Mouse (Mus musculus) urinary bladder, postnatal 0 days (tissue): ENCODE measurements around the gene Azin2. TPM values are rescaled to one million over a fixed set of nuclear protein-coding genes. Genes with fewer than 3 reads are reported as not detected.

Source experiments
- polyA plus RNA-seq: library from polyadenylated mRNA; unstranded; fragments of >200 nt; fragmentation: Nextera tagmentation; extraction: Ambion mirVana; gene quantifications from 2 replicates; pipeline ENCODE4 v1.2.1, GENCODE M21; 2015

Azin2 gene
- polyA plus RNA-seq, result 11.5 and 13.5 TPM in 2 replicates

GRCm38 (mm10) chr4:128962029-128962925, at the start of gene Azin2:
Gene Azin2 (minus strand): TSS chr4:128962442.

DNA sequence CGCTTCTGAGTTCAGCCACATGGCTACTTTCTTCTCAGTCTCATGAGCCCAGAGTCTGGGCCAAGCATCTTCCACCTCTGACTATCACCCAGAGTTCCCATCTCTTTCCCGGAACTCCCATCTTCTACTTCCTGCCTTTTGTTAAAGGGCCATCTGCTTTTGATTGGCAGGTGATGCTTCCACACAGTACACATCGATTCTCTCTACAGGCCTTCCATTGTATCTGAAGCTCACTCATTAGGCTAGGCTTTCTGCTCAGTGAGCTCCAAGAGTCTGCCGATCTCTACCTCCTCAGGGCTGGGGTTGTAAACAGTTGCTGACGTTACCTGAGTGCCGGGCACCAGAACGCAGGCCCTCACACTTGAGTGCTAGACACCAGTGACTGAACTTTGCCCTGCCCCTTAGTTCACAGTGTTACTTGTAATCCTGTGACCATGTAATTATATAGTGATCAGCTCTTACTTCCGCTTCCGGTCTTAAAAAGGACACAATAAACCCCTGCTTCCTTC, 29.3 kb upstream of the Azin2 start, which contains the start of gene Ak2:
TSS of gene Ak2 (plus strand) at position 459 of the 509 bp plus-strand sequence.

GRCm38 (mm10) chr4:128883379-128883781, 78.9 kb downstream of the Azin2 start, which contains the start of gene Trim62:
Gene Trim62 (plus strand): TSS chr4:128883580.

Other genes starting within 250 kb of the Azin2 start
- 0.06 TPM in 1 of 2 replicates, not detected in the other for gene A3galt2, start 207.1 kb downstream of the Azin2 start, polyA plus RNA-seq
- 11.7 and 14.2 TPM in 2 replicates for gene Zfp362, start 156.4 kb downstream of the Azin2 start, polyA plus RNA-seq
- gene Trim62, start 78.9 kb downstream of the Azin2 start, polyA plus RNA-seq, result 6.2 and 6.8 TPM in 2 replicates
- 94.7 and 100 TPM in 2 replicates for gene Ak2, start 29.5 kb upstream of the Azin2 start, polyA plus RNA-seq
- 5.7 TPM in 2 replicates for gene Rnf19b, start 95.8 kb upstream of the Azin2 start, polyA plus RNA-seq
- 14.8 and 17.5 TPM in 2 replicates for gene Tmem54, start 143.1 kb upstream of the Azin2 start, polyA plus RNA-seq
- gene Hpca, start 159.6 kb upstream of the Azin2 start, polyA plus RNA-seq, result 0.19 TPM in 1 of 2 replicates, not detected in the other
- 1.7 and 2.2 TPM in 2 replicates for gene Fndc5, start 174.6 kb upstream of the Azin2 start, polyA plus RNA-seq
- 5.7 and 6.7 TPM in 2 replicates for gene S100pbp, start 227.3 kb upstream of the Azin2 start, polyA plus RNA-seq
- gene Yars, start 227.3 kb upstream of the Azin2 start, polyA plus RNA-seq, result 49.8 and 50.3 TPM in 2 replicates